Mouse (Mus musculus) liver, embryonic 14.5 days (tissue): ENCODE measurements around the gene Cdc42ep5.

Experiments used
- CTCF ChIP-seq: IDR thresholded peaks from 2 replicates; pipeline ENCODE4 v1.5.1; 2016; ENCODE audit warnings: antibody characterized with exemption, low read depth, control low read depth
- EP300 ChIP-seq: IDR thresholded peaks from 2 replicates; pipeline ENCODE4 v1.6.1; 2016; ENCODE audit warnings: antibody characterized with exemption, low read depth

DNA sequence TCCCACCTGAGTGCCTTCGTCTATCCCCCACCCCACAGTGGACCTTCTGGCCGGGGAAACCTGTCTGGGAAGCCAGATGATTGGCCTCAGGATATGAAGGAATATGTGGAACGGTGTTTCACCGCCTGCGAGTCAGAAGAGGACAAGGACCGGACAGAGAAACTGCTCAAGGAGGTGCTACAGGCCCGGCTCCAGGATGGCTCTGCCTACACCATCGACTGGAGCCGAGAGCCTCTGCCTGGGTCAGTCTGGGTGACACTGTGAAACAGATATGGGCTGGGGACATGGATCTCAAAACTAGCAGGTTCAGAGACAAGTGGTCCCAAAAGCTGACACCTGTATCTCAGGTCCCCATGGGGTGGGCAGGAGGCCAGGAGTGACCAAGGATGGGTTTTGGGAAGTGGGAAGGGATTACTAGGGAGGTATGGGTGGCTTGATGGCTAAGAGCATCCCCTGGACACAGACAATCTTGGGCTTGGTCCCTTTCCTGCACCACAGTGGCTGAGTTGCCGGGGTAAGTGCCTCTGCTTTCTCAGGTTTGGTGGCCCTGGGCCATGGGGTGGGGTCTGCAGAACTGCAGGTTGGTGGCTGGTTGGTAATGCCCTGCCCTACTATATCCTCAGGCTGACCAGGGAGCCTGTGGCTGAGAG is 21.7 kb downstream of the Cdc42ep5 start:
- TF ChIP-seq CTCF (no peak), EP300 (no peak)
